Mouse (Mus musculus): ENCODE data around the gene Rnaseh2a. TPM values are rescaled to one million over a fixed set of nuclear protein-coding genes. Genes with fewer than 3 reads are reported as not detected.
A peak's percentile ranks its signal among the peaks of the same experiment; 100 is the strongest.

Gene Rnaseh2a
- total and polyA plus RNA-seq, 3 experiments, result 71.6 to 115 (median 83.1) TPM

GRCm38 (mm10) chr8:84973079-84973478 is 3.5 kb upstream of the Rnaseh2a start:
- dilution Hi-C loops (cut with MboI; ENCODE audit: extremely low pct_ligation_motif_present, extremely low pct_unique_long_range_greater_than_20kb, low sequenced_read_pairs) (no loop called here), in situ Hi-C loops (cut with MboI; ENCODE audit: low pct_ligation_motif_present, low pct_unique_long_range_greater_than_20kb, low sequenced_read_pairs) (loop anchor here (5.0 kb wide), 1 partner anchor 34 kb away; no protein-coding TSS in a partner anchor)

GRCm38 (mm10) chr8:84970913-84971312 is 1.3 kb upstream of the Rnaseh2a start:
- H3K27ac ChIP-seq (ENCODE audit: insufficient read depth, low read depth), result no peak overlapping the region
- TF ChIP-seq ZMIZ1 (IDR thresholded peaks at IDR 0.05; ENCODE audit: low read depth, low read length), result no peak
- TF ChIP-seq SMC3 (IDR thresholded peaks at IDR 0.05; ENCODE audit: low read depth, low read length), result no peak
- TF ChIP-seq POLR2AphosphoS2 (IDR thresholded peaks at IDR 0.05; ENCODE audit: low read depth, low read length), result no peak
- no peak for TF ChIP-seq NELFE (IDR thresholded peaks at IDR 0.05; ENCODE audit: low read depth, low read length)
- no peak for TF ChIP-seq MAZ (IDR thresholded peaks at IDR 0.05; ENCODE audit: low read depth, low read length)
- no peak for TF ChIP-seq E2F4 (IDR thresholded peaks at IDR 0.05; ENCODE audit: insufficient replicate concordance, low read depth, low read length)
- no peak for TF ChIP-seq SIN3A (IDR thresholded peaks at IDR 0.05; ENCODE audit: low read length)
- no peak for TF ChIP-seq CHD1 (IDR thresholded peaks at IDR 0.05; ENCODE audit: low read depth, low read length)
- TF ChIP-seq NRF1 (IDR thresholded peaks at IDR 0.05; ENCODE audit: low read depth, low read length), result no peak
- no peak for TF ChIP-seq POLR2A (IDR thresholded peaks at IDR 0.05; ENCODE audit: low read depth, low read length)
- no peak for TF ChIP-seq ZNF384 (IDR thresholded peaks at IDR 0.05; ENCODE audit: low read depth, low read length)
- H3K36me3 ChIP-seq (replicated peaks in 1 of 2; ENCODE audit: control insufficient read depth in 1 of 2, insufficient read depth in 1 of 2, low read length in 1 of 2), result peaks cover 19 to 32% of the 10 kb centered on the region in 2 experiments
- peaks cover 14 to 42% of the 10 kb centered on the region in 2 experiments for H3K4me1 ChIP-seq (ENCODE audit: control insufficient read depth in 1 of 2, insufficient read depth in 2 of 2)
- H3K4me2 ChIP-seq (ENCODE audit: insufficient read depth, low read depth, poor library complexity, severe bottlenecking), result peak overlapping the region; percentile 88; the same call in 1 of the 2 replicates
- in situ Hi-C loops (cut with MboI; ENCODE audit: low pct_ligation_motif_present, low pct_unique_long_range_greater_than_20kb, low sequenced_read_pairs), result loop anchor here (5.0 kb wide), 1 partner anchor 36 kb away; no protein-coding TSS in a partner anchor
- H3K9me3 ChIP-seq (replicated peaks; ENCODE audit: low read length), result no peaks in the 10 kb centered on the region
- peaks cover 6% of the 10 kb centered on the region; the same call in 1 of the 2 replicates for H3K79me2 ChIP-seq (replicated peaks; ENCODE audit: control insufficient read depth, extremely low read depth, insufficient read depth, poor library complexity, severe bottlenecking)
- H3K27me3 ChIP-seq (replicated peaks), result no peaks in the 10 kb centered on the region
- dilution Hi-C loops (cut with MboI; ENCODE audit: extremely low pct_ligation_motif_present, extremely low pct_unique_long_range_greater_than_20kb, low sequenced_read_pairs), result no loop called here
- H3K9ac ChIP-seq (ENCODE audit: insufficient read depth, low read depth), result peak overlapping the region; percentile 84; the same call in 1 of the 2 replicates
- H3K4me3 ChIP-seq (replicated peaks in 1 of 3; ENCODE audit: low read depth in 2 of 3, low read length in 2 of 3, poor library complexity in 1 of 3), result no peak overlapping the region
- no peak for DNase-seq (ENCODE audit: extremely low read depth)

More at GRCm38 (mm10) chr8:84973079-84973478, 3.5 kb upstream of the Rnaseh2a start:
- H3K9ac ChIP-seq (ENCODE audit: insufficient read depth, low read depth), result no peak overlapping the region
- H3K79me2 ChIP-seq (replicated peaks; ENCODE audit: control insufficient read depth, extremely low read depth, insufficient read depth, poor library complexity, severe bottlenecking), result peaks cover 22% of the 10 kb centered on the region
- H3K4me1 ChIP-seq (ENCODE audit: control insufficient read depth in 1 of 2, insufficient read depth in 2 of 2), result peaks cover 6 to 23% of the 10 kb centered on the region in 2 experiments; a peak in 3 of 4 replicates
- H3K4me2 ChIP-seq (ENCODE audit: insufficient read depth, low read depth, poor library complexity, severe bottlenecking), result no peak overlapping the region
- no peaks in the 10 kb centered on the region for H3K27me3 ChIP-seq (replicated peaks)
- no peak overlapping the region for H3K4me3 ChIP-seq (replicated peaks in 1 of 3; ENCODE audit: low read depth in 2 of 3, low read length in 2 of 3, poor library complexity in 1 of 3)
- no peak for DNase-seq (ENCODE audit: extremely low read depth)
- H3K36me3 ChIP-seq (replicated peaks in 1 of 2; ENCODE audit: control insufficient read depth in 1 of 2, insufficient read depth in 1 of 2, low read length in 1 of 2), result peaks cover 25 to 37% of the 10 kb centered on the region in 2 experiments
- H3K27ac ChIP-seq (ENCODE audit: insufficient read depth, low read depth), result no peak overlapping the region
- TF ChIP-seq SIN3A (IDR thresholded peaks at IDR 0.05; ENCODE audit: low read length) (no peak), HCFC1 (IDR thresholded peaks at IDR 0.05; ENCODE audit: low read depth, low read length) (no peak), POLR2A (IDR thresholded peaks at IDR 0.05; ENCODE audit: low read depth, low read length) (no peak), CHD2 (IDR thresholded peaks at IDR 0.05; ENCODE audit: low read length) (no peak), MAFK (IDR thresholded peaks at IDR 0.05; ENCODE audit: insufficient replicate concordance, low read length) (no peak), MAX (IDR thresholded peaks at IDR 0.05; ENCODE audit: low read length) (no peak), MAZ (IDR thresholded peaks at IDR 0.05; ENCODE audit: low read depth, low read length) (no peak), CHD1 (IDR thresholded peaks at IDR 0.05; ENCODE audit: low read depth, low read length) (no peak), NELFE (IDR thresholded peaks at IDR 0.05; ENCODE audit: low read depth, low read length) (no peak), ETS1 (conservative IDR thresholded peaks at IDR 0.05; ENCODE audit: low read depth, low read length) (no peak), GABPA (IDR thresholded peaks at IDR 0.05; ENCODE audit: insufficient replicate concordance, low read depth, low read length) (no peak), NRF1 (IDR thresholded peaks at IDR 0.05; ENCODE audit: low read depth, low read length) (no peak), TCF12 (IDR thresholded peaks at IDR 0.05; ENCODE audit: low read depth, low read length) (no peak), ZC3H11A (IDR thresholded peaks at IDR 0.05; ENCODE audit: low read depth, low read length) (no peak), MYC (IDR thresholded peaks at IDR 0.05; ENCODE audit: low read depth, low read length) (no peak), JUND (conservative IDR thresholded peaks at IDR 0.05; ENCODE audit: low read depth, low read length) (no peak), POLR2AphosphoS2 (IDR thresholded peaks at IDR 0.05; ENCODE audit: low read depth, low read length) (no peak), PAX5 (IDR thresholded peaks at IDR 0.05; ENCODE audit: low read length) (no peak)
- no peaks in the 10 kb centered on the region for H3K9me3 ChIP-seq (replicated peaks; ENCODE audit: low read length)

Measured in CH12.LX (cell line).